In genomic region chr2:101525503-101526381, GRCm38 (mm10) we compare ENCODE assay signal across 8 mouse cellular contexts.
A peak's percentile ranks its signal among the peaks of the same experiment; 100 is the strongest.
DNase-seq lines count a peak whose midpoint lies in the region; ATAC-seq and TF ChIP-seq lines count a peak whose summit lies in the region.

No protein-coding gene starts in this region.

- no peak overlapping the region for H3K4me3 ChIP-seq in heart, postnatal 0 days (ENCODE audit: low read depth, low read length)
- no peak overlapping the region for H3K4me3 ChIP-seq in neural tube, embryonic 14.5 days (ENCODE audit: low read depth, low read length)

- H3K4me2 ChIP-seq in heart, postnatal 0 days (ENCODE audit: low read depth, low read length), result no peak overlapping the region
- H3K4me2 ChIP-seq in neural tube, embryonic 14.5 days (ENCODE audit: low read depth, low read length), result no peak overlapping the region

- no peaks in the 10 kb centered on the region for H3K27me3 ChIP-seq in heart, postnatal 0 days (ENCODE audit: control insufficient read depth, insufficient read depth, low read length)
- H3K27me3 ChIP-seq in neural tube, embryonic 14.5 days (ENCODE audit: control insufficient read depth, insufficient read depth, low read length), result no peaks in the 10 kb centered on the region

- DNase-seq in heart, postnatal 0 days (ENCODE audit: low spot score), result peak; percentile 55
- no peak for DNase-seq in heart, adult 11 months
- DNase-seq in Muller cell, postnatal 12 days (ENCODE audit: inconsistent ontology term), result peak; percentile 43
- DNase-seq in cerebellum, postnatal 14 days, result peak; percentile 82 to 83
- DNase-seq in left cerebral cortex, postnatal 10 days (ENCODE audit: extremely low spot score in 1 of 2, low spot score in 2 of 2), result peak; percentile 38 to 77

- ATAC-seq in heart, postnatal 0 days (ENCODE audit: insufficient read depth, low read depth), result no peak
- peak; percentile 27 to 56; a peak in 1 of 4 replicates for ATAC-seq in hematopoietic stem cell, adult 5-6 weeks (replicated peaks in 1 of 2; ENCODE audit: insufficient read depth in 1 of 2, low FRiP score in 2 of 2, low TSS enrichment in 1 of 2, low read depth in 1 of 2, poor library complexity in 2 of 2, severe bottlenecking in 2 of 2)
- peak; percentile 69 for ATAC-seq in neural tube, embryonic 14.5 days (ENCODE audit: low read depth)
- no peak for ATAC-seq in erythroid progenitor cell, adult 5-6 weeks (replicated peaks; ENCODE audit: low FRiP score, poor library complexity, severe bottlenecking)

- H3K4me1 ChIP-seq in heart, postnatal 0 days (ENCODE audit: control insufficient read depth, insufficient read depth), result no peaks in the 10 kb centered on the region
- H3K4me1 ChIP-seq in neural tube, embryonic 14.5 days (ENCODE audit: control insufficient read depth, insufficient read depth, low read length), result no peaks in the 10 kb centered on the region

- H3K9ac ChIP-seq in heart, postnatal 0 days (replicated peaks; ENCODE audit: low read depth, low read length), result no peak overlapping the region
- H3K9ac ChIP-seq in neural tube, embryonic 14.5 days (replicated peaks; ENCODE audit: low read depth, low read length), result no peak overlapping the region

- TF ChIP-seq CTCF in heart, postnatal 0 days (IDR thresholded peaks at IDR 0.05; ENCODE audit: low read depth), result peak; percentile 68

- H3K9me3 ChIP-seq in heart, postnatal 0 days (replicated peaks; ENCODE audit: control insufficient read depth, low read length), result no peaks in the 10 kb centered on the region
- H3K9me3 ChIP-seq in neural tube, embryonic 14.5 days (ENCODE audit: control insufficient read depth, low read length), result no peaks in the 10 kb centered on the region

- H3K36me3 ChIP-seq in heart, postnatal 0 days (replicated peaks; ENCODE audit: control insufficient read depth, insufficient read depth, low read length), result no peaks in the 10 kb centered on the region
- no peaks in the 10 kb centered on the region for H3K36me3 ChIP-seq in neural tube, embryonic 14.5 days (ENCODE audit: control insufficient read depth, insufficient read depth, low read length)

- no peak for TF ChIP-seq EP300 in heart, postnatal 0 days (IDR thresholded peaks at IDR 0.05; ENCODE audit: low read depth)

- H3K27ac ChIP-seq in heart, postnatal 0 days (ENCODE audit: low read depth), result no peak overlapping the region
- H3K27ac ChIP-seq in neural tube, embryonic 14.5 days (ENCODE audit: low read depth, low read length), result no peak overlapping the region

- intact Hi-C loops in left cerebral cortex, postnatal 10 days (cut with DNase I), result no loop called here

- WGBS in heart, postnatal 0 days, result 68% methylated on average over 6 of the region's 6 CpGs
- 71% methylated on average over 6 of the region's 6 CpGs for WGBS in neural tube, embryonic 14.5 days

Comparison
In these comparisons a context has a peak if more than half of its experiments do, and no peak if none do; other contexts are left out.
1. ATAC-seq: peak in hematopoietic stem cell, adult 5-6 weeks (2 of 2) and neural tube, embryonic 14.5 days (single experiment); none in heart, postnatal 0 days (single experiment) and erythroid progenitor cell, adult 5-6 weeks (single experiment).